Mouse (Mus musculus) layer of hippocampus, postnatal 25 days (tissue): ENCODE data around the gene Cited2. TPM values are rescaled to one million over a fixed set of nuclear protein-coding genes. Genes with fewer than 3 reads are reported as not detected.

ENCODE experiments used
- total RNA-seq, 2 experiments: library from RNA; stranded (reverse); gene quantifications; 2 replicates each; pipeline ENCODE4 v1.2.3; 2021

Cited2 gene
- total RNA-seq, 2 experiments from 2014 or later = 33.0 to 39.9 TPM

Other genes with a start within 250 kb of the Cited2 start
- under 1 TPM; 0.28 to 0.34 TPM for gene Txlnb, start 73.0 kb downstream of the Cited2 start, total RNA-seq
- gene Heca, start 224.8 kb downstream of the Cited2 start, total RNA-seq = 10 to 100 TPM; 26.3 to 28.2 TPM